Mouse (Mus musculus) gastrocnemius, postnatal 36 days (tissue): Measurements from ENCODE around the gene Piga. TPM values are rescaled to one million over a fixed set of nuclear protein-coding genes. Genes with fewer than 3 reads are reported as not detected.

Experiments used
- DNase-seq, 2 experiments: peaks; one replicate each; pipeline ENCODE4 v3.0.0; 2022
- intact Hi-C: fragments of 180-260 bp; cut with DNase I; formaldehyde crosslinking; loops from one replicate; pipeline ENCODE4 v1.15.1; 2025
- total RNA-seq, 2 experiments: library from RNA; stranded (reverse); gene quantifications; 2 replicates each; pipeline ENCODE4 v1.2.3; 2021

Gene Piga
- total RNA-seq, 2 experiments from 2014 or later = 1.6 to 1.7 TPM

- intact Hi-C loops = no loop called here
- DNase-seq = no peak
Measured at GRCm38 (mm10) chrX:164431133-164431532, 11.5 kb downstream of the Piga start.

- intact Hi-C loops = no loop called here
- no peak for DNase-seq
Measured at GRCm38 (mm10) chrX:164431541-164431940, 12.0 kb downstream of the Piga start.

GRCm38 (mm10) chrX:164432682-164433081, 13.1 kb downstream of the Piga start:
- no peak for DNase-seq
- intact Hi-C loops = no loop called here

GRCm38 (mm10) chrX:164436709-164437108, 17.1 kb downstream of the Piga start, which contains the start of gene Asb11:
Gene Asb11, plus strand, starts transcription at chrX:164436994.
- DNase-seq = no peak
- intact Hi-C loops = no loop called here

- intact Hi-C loops = no loop called here
- DNase-seq = no peak
Measured at GRCm38 (mm10) chrX:164439462-164439861, 19.9 kb downstream of the Piga start.

- intact Hi-C loops = no loop called here
- DNase-seq = peak in 1 of 2 experiments; percentile 54
Measured at GRCm38 (mm10) chrX:164440140-164440539, 20.6 kb downstream of the Piga start.

- no peak for DNase-seq
- intact Hi-C loops = no loop called here
Measured at GRCm38 (mm10) chrX:164440703-164441102, 21.1 kb downstream of the Piga start.

- intact Hi-C loops = no loop called here
- no peak for DNase-seq
Measured at GRCm38 (mm10) chrX:164441306-164441705, 21.7 kb downstream of the Piga start.

- no peak for DNase-seq
- intact Hi-C loops = no loop called here
Measured at GRCm38 (mm10) chrX:164445601-164446000, 26.0 kb downstream of the Piga start.

- DNase-seq = no peak
- intact Hi-C loops = no loop called here
Measured at GRCm38 (mm10) chrX:164446106-164446551, 26.5 kb downstream of the Piga start.

- no peak for DNase-seq
- intact Hi-C loops = no loop called here
Measured at GRCm38 (mm10) chrX:164446835-164447681, 27.5 kb downstream of the Piga start.

- no peak for DNase-seq
- intact Hi-C loops = loop anchor here (2.0 kb wide), 1 partner anchor 261 kb away; no protein-coding TSS in a partner anchor
Measured at GRCm38 (mm10) chrX:164447682-164448071, 28.1 kb downstream of the Piga start.

GRCm38 (mm10) chrX:164449201-164449600, 29.6 kb downstream of the Piga start:
- intact Hi-C loops = loop anchor here (2.0 kb wide), 1 partner anchor 262 kb away; no protein-coding TSS in a partner anchor

GRCm38 (mm10) chrX:164459205-164459878, 39.8 kb downstream of the Piga start:
- intact Hi-C loops = no loop called here
- DNase-seq = no peak

More at GRCm38 (mm10) chrX:164449201-164449600, 29.6 kb downstream of the Piga start:
- DNase-seq = no peak

Other genes starting within 250 kb of the Piga start
- under 1 TPM; 0.23 to 0.32 TPM for gene Bmx, start 161.6 kb upstream of the Piga start, total RNA-seq
- 1 to 10 TPM; 3.2 to 3.6 TPM for gene Pir, start 150.4 kb upstream of the Piga start, total RNA-seq
- gene Vegfd, start 46.4 kb upstream of the Piga start, total RNA-seq = 1 to 10 TPM; 1.9 to 2.3 TPM
- gene Asb11, start 17.2 kb downstream of the Piga start, total RNA-seq = 100 to 1,000 TPM in 1 of 2 experiments, 10 to 100 TPM in 1; 88.8 to 114 TPM
- not detected for gene Asb9, start 86.5 kb downstream of the Piga start, total RNA-seq